Mouse (Mus musculus) midbrain, embryonic 14.5 days (tissue): ENCODE measurements around the gene Tex44. TPM values are rescaled to one million over a fixed set of nuclear protein-coding genes. Genes with fewer than 3 reads are reported as not detected.

Experiments used
- ATAC-seq: fragments of 200-750 bp; cut with Nextera tagmentation; 2 replicates; pipeline ENCODE4 v1.8.0; 2017; ENCODE audit warnings: moderate number of reproducible peaks, moderate library complexity; ENCODE audit not compliant: low FRiP score, low TSS enrichment
- DNase-seq: peaks from one replicate; pipeline ENCODE4 v3.0.0-alpha.2; 2015
- H3K27ac ChIP-seq: fragments of 300-500 bp; sonication (generic); replicated peaks from 2 replicates; pipeline ENCODE4 v1.5.1; 2014; ENCODE audit warnings: mild to moderate bottlenecking, low read depth, low read length, moderate library complexity
- H3K27me3 ChIP-seq: fragments of 300-500 bp; sonication (generic); 2 replicates; pipeline ENCODE4 v1.6.1; 2014; ENCODE audit warnings: low read length, control low read depth, mixed read lengths; ENCODE audit not compliant: control insufficient read depth, insufficient read depth
- H3K36me3 ChIP-seq: fragments of 300-500 bp; sonication (generic); 2 replicates; pipeline ENCODE4 v1.6.1; 2014; ENCODE audit warnings: low read length, control low read depth; ENCODE audit not compliant: control insufficient read depth, insufficient read depth
- H3K4me1 ChIP-seq: fragments of 300-500 bp; sonication (generic); 2 replicates; pipeline ENCODE4 v1.6.1; 2014; ENCODE audit warnings: mild to moderate bottlenecking, antibody characterized with exemption, low read length, control low read depth; ENCODE audit not compliant: control insufficient read depth, insufficient read depth
- H3K4me2 ChIP-seq: fragments of 300-500 bp; sonication (generic); 2 replicates; pipeline ENCODE4 v1.6.1; 2014; ENCODE audit warnings: mild to moderate bottlenecking, low read length, moderate library complexity
- H3K4me3 ChIP-seq: fragments of 300-500 bp; sonication (generic); replicated peaks from 2 replicates; pipeline ENCODE4 v1.5.1; 2014; ENCODE audit warnings: low read depth, low read length
- H3K9ac ChIP-seq: fragments of 300-500 bp; sonication (generic); replicated peaks from 2 replicates; pipeline ENCODE4 v1.6.1; 2014; ENCODE audit warnings: mild to moderate bottlenecking, low read length, moderate library complexity
- H3K9me3 ChIP-seq: fragments of 300-500 bp; sonication (generic); 2 replicates; pipeline ENCODE4 v1.6.1; 2016; ENCODE audit warnings: low read length, control low read depth, mixed read lengths; ENCODE audit not compliant: control insufficient read depth
- WGBS: fragments of 180-500 bp; shearing (Covaris S2); extraction: QIAGEN DNeasy Blood & Tissue Kit; methylation state at CpG from one replicate; pipeline ENCODE4 v1.1.7; 2014; 5-methylcytosine and 5-hydroxymethylcytosine counted together
- polyA plus RNA-seq: library from polyadenylated mRNA; unstranded; fragments of >200 nt; fragmentation: Nextera tagmentation; extraction: Ambion mirVana; gene quantifications from 2 replicates; pipeline ENCODE4 v1.2.1, GENCODE M21; 2014

The Tex44 gene
- polyA plus RNA-seq, 1 experiment from 2014 or later: not detected

- no peak overlapping the region for H3K9ac ChIP-seq
- no peak overlapping the region for H3K4me2 ChIP-seq
- H3K4me1 ChIP-seq: peaks cover 53% of the 10 kb centered on the region
- WGBS: 78% methylated on average over 2 of the region's 2 CpGs
- no peak for ATAC-seq
- no peaks in the 10 kb centered on the region for H3K36me3 ChIP-seq
- no peak overlapping the region for H3K4me3 ChIP-seq
- H3K27me3 ChIP-seq: no peaks in the 10 kb centered on the region
- H3K27ac ChIP-seq: no peak overlapping the region
- DNase-seq: peak; percentile 62
- no peaks in the 10 kb centered on the region for H3K9me3 ChIP-seq
These were observed 12.4 kb downstream of the Tex44 start for GRCm38 (mm10) chr1:86438501-86438900.

- H3K4me3 ChIP-seq: no peak overlapping the region
- H3K4me2 ChIP-seq: peak overlapping the region; percentile 91
- ATAC-seq: no peak
- H3K4me1 ChIP-seq: peaks cover 50% of the 10 kb centered on the region
- H3K9ac ChIP-seq: no peak overlapping the region
- H3K36me3 ChIP-seq: no peaks in the 10 kb centered on the region
- H3K27me3 ChIP-seq: no peaks in the 10 kb centered on the region
- no peak for DNase-seq
- no peaks in the 10 kb centered on the region for H3K9me3 ChIP-seq
- H3K27ac ChIP-seq: peak overlapping the region; percentile 99
- 29% methylated on average over 8 of the region's 8 CpGs for WGBS
These were observed 13.5 kb downstream of the Tex44 start for GRCm38 (mm10) chr1:86439487-86440170.

GRCm38 (mm10) chr1:86440171-86440886 lies 14.2 kb downstream of the Tex44 start:
- peak overlapping the region; percentile 99 for H3K27ac ChIP-seq
- H3K4me1 ChIP-seq: peaks cover 43% of the 10 kb centered on the region
- peak overlapping the region; percentile 95; the same call in 1 of the 2 replicates for H3K9ac ChIP-seq
- H3K9me3 ChIP-seq: no peaks in the 10 kb centered on the region
- 2% methylated on average over 18 of the region's 18 CpGs for WGBS
- H3K4me2 ChIP-seq: peak overlapping the region; percentile 91
- H3K4me3 ChIP-seq: peak overlapping the region; percentile 51
- DNase-seq (peak; percentile 96), ATAC-seq (peak; percentile 71)
- no peaks in the 10 kb centered on the region for H3K36me3 ChIP-seq
- H3K27me3 ChIP-seq: no peaks in the 10 kb centered on the region

- H3K4me2 ChIP-seq: peak overlapping the region; percentile 91
- H3K36me3 ChIP-seq: no peaks in the 10 kb centered on the region
- no peaks in the 10 kb centered on the region for H3K9me3 ChIP-seq
- peaks cover 37% of the 10 kb centered on the region for H3K4me1 ChIP-seq
- DNase-seq (peak; percentile 80), ATAC-seq (peak; percentile 35)
- WGBS: under 1% methylated on average over 29 of the region's 29 CpGs
- no peaks in the 10 kb centered on the region for H3K27me3 ChIP-seq
- H3K4me3 ChIP-seq: peak overlapping the region; percentile 51
- peak overlapping the region; percentile 95 for H3K9ac ChIP-seq
- H3K27ac ChIP-seq: peak overlapping the region; percentile 99
These were observed 15.0 kb downstream of the Tex44 start for GRCm38 (mm10) chr1:86440887-86441723.

- H3K27me3 ChIP-seq: no peaks in the 10 kb centered on the region
- no peaks in the 10 kb centered on the region for H3K36me3 ChIP-seq
- H3K4me1 ChIP-seq: peaks cover 33% of the 10 kb centered on the region
- DNase-seq: no peak
- peak overlapping the region; percentile 91 for H3K4me2 ChIP-seq
- H3K27ac ChIP-seq: peak overlapping the region; percentile 99
- H3K9ac ChIP-seq: peak overlapping the region; percentile 95
- H3K4me3 ChIP-seq: peak overlapping the region; percentile 51
- no peak for ATAC-seq
- WGBS: 0% methylated on average over 5 of the region's 5 CpGs
- no peaks in the 10 kb centered on the region for H3K9me3 ChIP-seq
These were observed 15.5 kb downstream of the Tex44 start for GRCm38 (mm10) chr1:86441724-86441979.

GRCm38 (mm10) chr1:86441980-86442831 lies 16.1 kb downstream of the Tex44 start:
- DNase-seq (peak; percentile 91), ATAC-seq (peak; percentile 74)
- WGBS: under 1% methylated on average over 81 of the region's 81 CpGs
- Histone ChIP-seq H3K27ac (peak overlapping the region; percentile 99), H3K9me3 (no peaks in the 10 kb centered on the region), H3K27me3 (no peaks in the 10 kb centered on the region), H3K36me3 (no peaks in the 10 kb centered on the region), H3K9ac (peak overlapping the region; percentile 95), H3K4me3 (peak overlapping the region; percentile 51), H3K4me1 (peaks cover 33% of the 10 kb centered on the region), H3K4me2 (peak overlapping the region; percentile 91)

- DNase-seq (no peak), ATAC-seq (no peak)
- peak overlapping the region; percentile 95 for H3K9ac ChIP-seq
- no peaks in the 10 kb centered on the region for H3K27me3 ChIP-seq
- H3K4me2 ChIP-seq: peak overlapping the region; percentile 91
- peak overlapping the region; percentile 51 for H3K4me3 ChIP-seq
- H3K4me1 ChIP-seq: peaks cover 33% of the 10 kb centered on the region
- H3K9me3 ChIP-seq: no peaks in the 10 kb centered on the region
- H3K27ac ChIP-seq: peak overlapping the region; percentile 99
- H3K36me3 ChIP-seq: no peaks in the 10 kb centered on the region
- WGBS: 1% methylated on average over 24 of the region's 24 CpGs
These were observed 16.7 kb downstream of the Tex44 start for GRCm38 (mm10) chr1:86442832-86443231.
